Mouse (Mus musculus) limb, embryonic 15.5 days (tissue): ENCODE results near the gene AU021092. TPM values are rescaled to one million over a fixed set of nuclear protein-coding genes. Genes with fewer than 3 reads are reported as not detected.
"Not testable (repeated sequence)": the region's sequence is repeated elsewhere in the genome, so short reads cannot be mapped to it uniquely, and the experiment has no call there.

ENCODE experiments used
- ATAC-seq: fragments of 200-750 bp; cut with Nextera tagmentation; 2 replicates; pipeline ENCODE4 v1.8.0; 2017; ENCODE audit warnings: low read depth, moderate TSS enrichment; ENCODE audit not compliant: insufficient number of reproducible peaks, low FRiP score, low TSS enrichment
- H3K27ac ChIP-seq: fragments of 300-500 bp; sonication (generic); 2 replicates; pipeline ENCODE4 v1.5.1; 2015; ENCODE audit warnings: moderate library complexity, mild to moderate bottlenecking, inconsistent platforms
- H3K27me3 ChIP-seq: fragments of 300-500 bp; sonication (generic); 2 replicates; pipeline ENCODE4 v1.6.1; 2015; ENCODE audit warnings: inconsistent platforms
- H3K36me3 ChIP-seq: fragments of 300-500 bp; sonication (generic); 2 replicates; pipeline ENCODE4 v1.6.1; 2015; ENCODE audit warnings: inconsistent platforms
- H3K4me1 ChIP-seq: fragments of 300-500 bp; sonication (generic); 2 replicates; pipeline ENCODE4 v1.6.1; 2015; ENCODE audit warnings: inconsistent platforms
- H3K4me2 ChIP-seq: fragments of 300-500 bp; sonication (generic); 2 replicates; pipeline ENCODE4 v1.6.1; 2015; ENCODE audit warnings: mild to moderate bottlenecking, inconsistent platforms
- H3K4me3 ChIP-seq: fragments of 300-500 bp; sonication (generic); 2 replicates; pipeline ENCODE4 v1.5.1; 2015; ENCODE audit warnings: mild to moderate bottlenecking, inconsistent platforms
- H3K9ac ChIP-seq: fragments of 300-500 bp; sonication (generic); 2 replicates; pipeline ENCODE4 v1.6.1; 2015; ENCODE audit warnings: inconsistent platforms
- H3K9me3 ChIP-seq: fragments of 300-500 bp; sonication (generic); 2 replicates; pipeline ENCODE4 v1.6.1; 2016; ENCODE audit warnings: inconsistent platforms
- WGBS: fragments of 180-500 bp; shearing (Covaris S2); methylation state at CpG from one replicate; pipeline ENCODE4 v1.1.7; 2015; 5-methylcytosine and 5-hydroxymethylcytosine counted together
- polyA plus RNA-seq: library from polyadenylated mRNA; unstranded; fragments of >200 nt; fragmentation: Nextera tagmentation; extraction: Ambion mirVana; gene quantifications from 2 replicates; pipeline ENCODE4 v1.2.1, GENCODE M21; 2015

AU021092 gene
- polyA plus RNA-seq, 1 experiment from 2014 or later, result 3.6 TPM

- Histone ChIP-seq H3K27ac (no peak overlapping the region), H3K4me2 (no peak overlapping the region), H3K9me3 (no peaks in the 10 kb centered on the region), H3K4me3 (no peak overlapping the region), H3K9ac (no peak overlapping the region), H3K27me3 (no peaks in the 10 kb centered on the region), H3K36me3 (peaks cover 79% of the 10 kb centered on the region), H3K4me1 (no peaks in the 10 kb centered on the region)
- whole genome bisulfite sequencing, result 91% methylated on average over 4 of the region's 4 CpGs
- no peak for ATAC-seq
Observed at GRCm38 (mm10) chr16:5242355-5242754, 20.3 kb upstream of the AU021092 start.

DNA sequence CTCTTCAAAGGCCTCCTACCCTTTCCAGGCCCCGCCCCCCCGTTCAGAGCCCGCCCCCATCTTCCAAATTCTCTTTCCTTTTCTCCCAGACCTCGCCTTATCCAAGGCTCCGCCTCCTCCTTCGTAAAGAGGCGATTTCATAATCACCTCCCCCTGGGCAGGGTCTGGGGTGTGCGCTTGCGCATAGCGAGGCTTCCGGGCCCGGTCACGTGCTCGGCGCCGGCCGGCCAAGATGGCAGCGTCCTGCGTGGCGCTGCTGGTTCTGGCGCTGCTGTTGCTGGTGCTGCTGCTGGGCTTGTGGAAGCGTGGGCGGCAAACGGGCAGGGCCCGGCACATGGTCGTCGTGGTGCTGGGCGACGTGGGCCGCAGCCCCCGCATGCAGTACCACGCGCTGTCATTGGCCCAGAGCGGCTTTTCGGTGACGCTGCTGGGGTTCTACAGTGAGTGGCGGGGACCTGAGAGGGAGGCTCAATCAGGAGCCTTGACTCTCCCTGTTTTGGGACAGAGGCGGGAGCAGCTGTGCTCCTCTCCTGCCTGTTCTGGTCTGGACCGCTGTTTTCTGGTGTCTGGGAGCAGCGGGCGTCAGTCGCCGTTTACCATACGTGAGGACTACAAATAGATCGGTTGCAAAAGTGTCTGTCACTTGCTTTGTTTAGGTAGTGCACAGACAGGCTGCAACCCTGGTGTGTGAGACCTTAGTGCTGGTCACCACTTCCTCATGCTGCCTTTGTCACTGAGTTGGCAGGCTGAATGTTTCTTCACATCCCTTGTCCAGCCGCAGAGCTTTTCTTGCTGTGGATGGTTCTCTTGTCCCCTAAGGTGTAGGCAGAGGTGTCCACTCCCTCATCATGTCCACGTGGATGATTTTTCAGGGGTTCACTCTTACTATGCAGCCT lies 11.6 kb upstream of the AU021092 start, which contains the start of gene Alg1:
TSS of gene Alg1 (plus strand) at position 204 of the 896 bp plus-strand sequence.
- peak within 1 kb of the TSS; percentile 71 for H3K27ac ChIP-seq
- 2% methylated on average over 47 of the region's 47 CpGs for WGBS

DNA sequence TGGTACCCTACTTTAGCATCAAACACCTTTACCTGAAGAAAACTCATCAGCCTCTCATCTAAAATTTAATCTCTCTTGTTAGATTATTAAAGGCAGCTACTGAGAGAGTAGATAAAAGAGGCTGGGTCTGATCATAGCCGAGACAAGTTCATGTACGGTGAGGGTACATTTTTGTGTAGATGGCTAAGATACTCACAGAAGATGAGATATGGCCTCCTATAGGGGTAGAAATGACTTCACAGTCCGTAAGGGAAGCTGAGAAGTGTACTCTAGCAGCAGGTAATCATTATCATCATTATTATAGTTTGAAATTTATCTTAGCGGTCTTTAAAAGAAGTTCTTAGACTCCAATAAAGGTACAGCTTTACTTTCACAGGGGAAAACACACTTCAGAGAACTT lies 10.9 kb upstream of the AU021092 start:
- no peak overlapping the region for H3K9ac ChIP-seq
- H3K4me2 ChIP-seq, result peak overlapping the region; percentile 78
- WGBS, result 70% methylated on average over 4 of the region's 4 CpGs

More for the DNA sequence above, 11.6 kb upstream of the AU021092 start, which contains the start of gene Alg1:
- Histone ChIP-seq H3K4me3 (peak within 1 kb of the TSS; percentile 89), H3K9ac (peak within 1 kb of the TSS; percentile 81), H3K4me2 (peak within 1 kb of the TSS; percentile 78), H3K36me3 (peaks cover 6% of the 10 kb centered on the region; the same call in 1 of the 2 replicates), H3K9me3 (no peaks in the 10 kb centered on the region), H3K27me3 (no peaks in the 10 kb centered on the region), H3K4me1 (peaks cover 12% of the 10 kb centered on the region)
- peak; percentile 94 for ATAC-seq

GRCm38 (mm10) chr16:5228103-5228502 lies 6.0 kb upstream of the AU021092 start:
- H3K4me3 ChIP-seq, H3K27me3 ChIP-seq, H3K36me3 ChIP-seq, H3K27ac ChIP-seq, H3K9me3 ChIP-seq, H3K4me2 ChIP-seq, H3K9ac ChIP-seq, ATAC-seq, H3K4me1 ChIP-seq: not testable (repeated sequence)
- 65% methylated on average over 3 of the region's 3 CpGs for WGBS

More for the DNA sequence above, 10.9 kb upstream of the AU021092 start:
- peaks cover 12% of the 10 kb centered on the region for H3K4me1 ChIP-seq
- no peaks in the 10 kb centered on the region for H3K9me3 ChIP-seq
- no peak overlapping the region for H3K27ac ChIP-seq
- H3K36me3 ChIP-seq, result peaks cover 6% of the 10 kb centered on the region; the same call in 1 of the 2 replicates
- ATAC-seq, result no peak
- H3K27me3 ChIP-seq, result no peaks in the 10 kb centered on the region
- H3K4me3 ChIP-seq, result peak overlapping the region; percentile 89

- H3K4me1 ChIP-seq, H3K4me3 ChIP-seq, H3K4me2 ChIP-seq, H3K9ac ChIP-seq, H3K9me3 ChIP-seq, H3K27me3 ChIP-seq, ATAC-seq, H3K36me3 ChIP-seq, H3K27ac ChIP-seq: not testable (repeated sequence)
- 80% methylated on average over 19 of the region's 19 CpGs for WGBS
Observed at GRCm38 (mm10) chr16:5227501-5227900, 5.4 kb upstream of the AU021092 start.

DNA sequence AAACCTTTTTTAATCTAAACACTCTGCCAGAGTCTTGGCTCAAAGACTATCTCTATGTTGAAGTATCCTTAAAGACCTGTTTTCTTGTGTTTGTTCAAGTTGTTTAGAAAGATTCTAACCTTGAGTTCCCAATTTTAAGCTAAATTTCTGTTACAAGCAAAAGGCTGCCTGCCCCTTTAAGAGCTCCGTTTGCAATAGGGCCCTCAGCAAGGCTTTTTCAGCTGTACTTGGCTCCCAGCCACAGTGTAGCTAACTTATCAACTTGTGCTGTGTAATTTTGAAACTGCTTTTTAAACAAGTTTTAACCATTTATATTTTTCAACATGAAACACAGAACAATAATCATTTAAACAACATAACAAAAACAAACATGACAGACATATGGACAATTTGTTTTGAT lies 4.4 kb upstream of the AU021092 start:
- not testable (repeated sequence) for H3K9ac ChIP-seq, ATAC-seq, H3K27me3 ChIP-seq, H3K36me3 ChIP-seq, H3K4me1 ChIP-seq, H3K4me2 ChIP-seq, H3K27ac ChIP-seq, H3K9me3 ChIP-seq, H3K4me3 ChIP-seq
- WGBS, result 0% methylated on average over 1 of the region's 1 CpGs

GRCm38 (mm10) chr16:5221403-5221802 lies 696 bp downstream of the AU021092 start:
- Histone ChIP-seq H3K4me3 (no peak overlapping the region), H3K4me1 (no peaks in the 10 kb centered on the region), H3K27ac (no peak overlapping the region), H3K9ac (no peak overlapping the region), H3K9me3 (no peaks in the 10 kb centered on the region), H3K36me3 (no peaks in the 10 kb centered on the region), H3K27me3 (0 out of 2 replicates have a peak, but pooled peaks cover 8% of the 10 kb centered on the region), H3K4me2 (no peak overlapping the region)
- 63% methylated on average over 4 of the region's 4 CpGs for WGBS
- ATAC-seq, result no peak

DNA sequence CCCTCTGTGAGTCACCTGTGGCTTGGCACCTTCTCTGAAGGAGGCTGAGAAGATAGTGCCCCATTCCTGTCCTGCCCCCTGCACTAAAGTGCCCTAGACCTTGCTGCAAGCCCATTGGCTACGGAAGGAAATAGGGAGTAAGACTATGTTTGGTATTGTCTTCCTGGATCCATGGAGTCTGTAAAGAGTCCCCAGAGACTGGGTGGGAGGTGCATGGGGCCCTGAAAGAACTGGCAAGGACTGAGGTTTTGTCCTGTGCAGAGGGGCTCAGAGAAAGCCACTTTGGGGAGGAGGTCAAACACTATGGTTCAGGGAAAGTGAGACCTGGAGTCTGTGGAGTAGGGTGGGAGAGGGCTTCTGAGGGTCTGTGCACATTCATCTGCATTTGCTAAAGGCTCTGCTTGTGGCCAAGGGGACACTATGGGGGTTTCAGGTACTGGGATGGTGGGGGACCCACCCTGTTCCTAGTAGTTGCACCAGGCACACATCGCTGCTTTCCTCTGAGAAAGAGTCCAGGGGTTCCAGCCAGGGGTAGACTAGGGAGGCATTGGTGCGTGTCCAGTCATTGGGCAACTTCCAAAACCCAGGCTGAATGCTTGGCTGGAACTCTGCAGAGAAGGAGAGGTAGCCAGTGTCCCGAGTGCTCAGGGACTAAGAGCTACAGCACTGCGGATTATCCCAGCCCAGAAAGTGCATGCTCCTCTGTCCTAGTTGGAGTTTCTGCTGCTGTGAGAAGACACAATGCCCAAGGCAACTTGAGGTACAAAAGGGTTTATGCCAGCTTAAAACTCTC lies 4.6 kb downstream of the AU021092 start:
- no peak overlapping the region for H3K4me3 ChIP-seq
- H3K4me1 ChIP-seq, result no peaks in the 10 kb centered on the region
- 0 out of 2 replicates have a peak, but pooled peaks cover 11% of the 10 kb centered on the region for H3K27me3 ChIP-seq
- no peak overlapping the region for H3K9ac ChIP-seq
- 69% methylated on average over 5 of the region's 5 CpGs for WGBS
- H3K4me2 ChIP-seq, result no peak overlapping the region
- no peaks in the 10 kb centered on the region for H3K36me3 ChIP-seq
- ATAC-seq, result no peak
- no peaks in the 10 kb centered on the region for H3K9me3 ChIP-seq
- H3K27ac ChIP-seq, result no peak overlapping the region

DNA sequence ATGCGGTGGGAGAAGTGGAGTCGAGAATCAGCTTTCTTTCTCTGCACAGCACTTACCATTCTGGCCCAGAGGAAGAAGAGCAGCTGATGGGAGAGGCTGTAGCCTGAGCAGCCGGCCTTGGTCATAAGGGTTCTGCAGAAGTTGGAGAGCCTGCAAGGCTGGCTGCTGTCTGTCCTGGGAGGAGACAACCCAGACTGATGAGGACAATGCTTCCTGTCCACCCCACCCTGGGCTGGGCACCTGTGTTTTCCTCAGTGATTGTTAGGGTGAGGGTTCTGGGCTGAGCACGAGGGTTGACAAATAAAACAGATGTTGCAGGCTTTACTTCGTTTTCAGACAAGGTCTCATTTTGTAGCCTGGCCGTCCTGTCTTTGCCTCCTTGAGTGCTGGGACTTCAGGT lies 5.4 kb downstream of the AU021092 start:
- H3K36me3 ChIP-seq, result no peaks in the 10 kb centered on the region
- no peaks in the 10 kb centered on the region for H3K4me1 ChIP-seq
- 54% methylated on average over 6 of the region's 6 CpGs for WGBS
- H3K9me3 ChIP-seq, result no peaks in the 10 kb centered on the region
- H3K4me2 ChIP-seq, result no peak overlapping the region
- ATAC-seq, result no peak
- H3K9ac ChIP-seq, result no peak overlapping the region
- H3K4me3 ChIP-seq, result no peak overlapping the region
- 0 out of 2 replicates have a peak, but pooled peaks cover 11% of the 10 kb centered on the region for H3K27me3 ChIP-seq
- H3K27ac ChIP-seq, result no peak overlapping the region

DNA sequence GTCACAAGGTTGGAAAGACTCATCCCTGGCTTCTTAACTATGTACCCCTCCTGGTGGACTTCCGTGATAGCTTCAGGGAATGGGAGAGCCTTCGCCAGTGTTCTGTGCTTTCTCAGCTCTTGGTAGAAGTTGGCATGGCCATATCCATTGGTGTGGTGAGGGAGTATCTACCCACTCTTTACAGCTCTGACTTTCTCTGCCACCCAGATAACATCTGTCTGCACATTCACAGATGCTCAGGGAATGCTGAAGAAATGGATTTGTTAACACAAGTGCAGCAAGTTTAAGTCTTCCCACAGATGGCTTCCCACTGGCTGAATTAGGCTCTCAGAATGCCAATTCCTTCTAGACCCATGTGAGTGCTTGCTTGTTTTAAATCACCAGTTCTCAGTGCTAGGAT lies 8.0 kb downstream of the AU021092 start:
- 86% methylated on average over 2 of the region's 2 CpGs for WGBS

DNA sequence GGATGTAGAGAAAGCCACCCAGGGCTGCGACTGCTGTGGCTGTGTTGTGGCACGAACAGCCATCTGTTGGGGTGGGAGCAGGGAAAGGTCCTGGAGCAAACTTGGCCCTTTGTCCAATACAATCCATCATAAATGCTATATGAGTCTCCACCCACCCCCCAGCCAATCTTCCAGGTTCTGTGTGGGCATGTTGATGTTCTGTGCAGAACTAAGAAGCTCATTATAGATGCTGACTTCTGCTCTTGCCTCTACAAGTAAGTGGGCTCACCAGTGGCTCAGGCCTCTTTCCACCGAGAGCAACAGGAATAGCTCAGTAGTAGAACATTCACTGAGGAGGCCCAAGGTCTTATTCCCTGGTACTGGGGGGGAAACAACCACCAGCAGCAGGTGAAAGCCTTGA lies 9.9 kb downstream of the AU021092 start:
- H3K36me3 ChIP-seq, result no peaks in the 10 kb centered on the region
- 79% methylated on average over 3 of the region's 3 CpGs for WGBS
- H3K27me3 ChIP-seq, result 0 out of 2 replicates have a peak, but pooled peaks cover 2% of the 10 kb centered on the region
- no peak for ATAC-seq
- H3K4me3 ChIP-seq, result no peak overlapping the region
- no peak overlapping the region for H3K9ac ChIP-seq
- H3K9me3 ChIP-seq, result no peaks in the 10 kb centered on the region
- no peak overlapping the region for H3K4me2 ChIP-seq
- H3K27ac ChIP-seq, result no peak overlapping the region
- no peaks in the 10 kb centered on the region for H3K4me1 ChIP-seq

More for the DNA sequence above, 8.0 kb downstream of the AU021092 start:
- Histone ChIP-seq H3K27ac (no peak overlapping the region), H3K4me1 (no peaks in the 10 kb centered on the region), H3K36me3 (no peaks in the 10 kb centered on the region), H3K4me3 (no peak overlapping the region), H3K27me3 (0 out of 2 replicates have a peak, but pooled peaks cover 11% of the 10 kb centered on the region), H3K9me3 (no peaks in the 10 kb centered on the region), H3K9ac (no peak overlapping the region), H3K4me2 (no peak overlapping the region)
- ATAC-seq, result no peak

- 53% methylated on average over 2 of the region's 2 CpGs for WGBS
- Histone ChIP-seq H3K4me3 (no peak overlapping the region), H3K27me3 (peaks cover 4% of the 10 kb centered on the region; the same call in 1 of the 2 replicates), H3K36me3 (no peaks in the 10 kb centered on the region), H3K27ac (no peak overlapping the region), H3K9me3 (no peaks in the 10 kb centered on the region), H3K9ac (no peak overlapping the region), H3K4me1 (no peaks in the 10 kb centered on the region), H3K4me2 (no peak overlapping the region)
- no peak for ATAC-seq
Observed at GRCm38 (mm10) chr16:5210365-5210764, 11.7 kb downstream of the AU021092 start.
